Mouse (Mus musculus) CD4-positive helper T cell, adult 2 months (primary cell): ENCODE measurements around the gene Bcl2a1b.
"Not testable (repeated sequence)": the region's sequence is repeated elsewhere in the genome, so short reads cannot be mapped to it uniquely, and the experiment has no call there.

ENCODE experiments used
- DNase-seq: peaks from one replicate; pipeline ENCODE4 v3.0.0-alpha.2; 2012; ENCODE audit warnings: low read depth, missing footprints, low spot score

The Bcl2a1b gene

GRCm38 (mm10) chr9:89198969-89199416, at the start of gene Bcl2a1b, which contains the start of gene Gm29094:
TSS of gene Bcl2a1b (plus strand) at chr9:89199209.
TSS of gene Gm29094 (plus strand) at chr9:89199379.
- peak; percentile 82 for DNase-seq

GRCm38 (mm10) chr9:89172539-89172938, 26.5 kb upstream of the Bcl2a1b start:
- DNase-seq, result not testable (repeated sequence)

GRCm38 (mm10) chr9:89178833-89179232, 20.2 kb upstream of the Bcl2a1b start:
- peak; percentile 36 for DNase-seq

- DNase-seq, result not testable (repeated sequence)
Observed at GRCm38 (mm10) chr9:89179469-89179868, 19.5 kb upstream of the Bcl2a1b start.

- not testable (repeated sequence) for DNase-seq
Observed at GRCm38 (mm10) chr9:89187006-89187405, 12.0 kb upstream of the Bcl2a1b start.

GRCm38 (mm10) chr9:89195483-89195882, 3.5 kb upstream of the Bcl2a1b start:
- DNase-seq, result not testable (repeated sequence)

- not testable (repeated sequence) for DNase-seq
Observed at GRCm38 (mm10) chr9:89197509-89197908, 1.5 kb upstream of the Bcl2a1b start.

- peak; percentile 37 for DNase-seq
Observed at GRCm38 (mm10) chr9:89198349-89198748, 660 bp upstream of the Bcl2a1b start.

- DNase-seq, result peak; percentile 38
Observed at GRCm38 (mm10) chr9:89202256-89202655, 3.2 kb downstream of the Bcl2a1b start.

- DNase-seq, result peak; percentile 77
Observed at GRCm38 (mm10) chr9:89208939-89209338, 9.9 kb downstream of the Bcl2a1b start.

GRCm38 (mm10) chr9:89210353-89211064, 11.5 kb downstream of the Bcl2a1b start, which contains the start of gene Mthfs:
TSS of gene Mthfs (plus strand) at chr9:89210676.
- peak; percentile 35 for DNase-seq

- peak; percentile 19 for DNase-seq
Observed at GRCm38 (mm10) chr9:89211065-89211858, 12.3 kb downstream of the Bcl2a1b start.

- peak; percentile 25 for DNase-seq
Observed at GRCm38 (mm10) chr9:89212428-89212827, 13.4 kb downstream of the Bcl2a1b start.

- DNase-seq, result not testable (repeated sequence)
Observed at GRCm38 (mm10) chr9:89218174-89218573, 19.2 kb downstream of the Bcl2a1b start.

- not testable (repeated sequence) for DNase-seq
Observed at GRCm38 (mm10) chr9:89219668-89220067, 20.7 kb downstream of the Bcl2a1b start.

GRCm38 (mm10) chr9:89220704-89221287, 21.8 kb downstream of the Bcl2a1b start:
- peak; percentile 30 for DNase-seq

GRCm38 (mm10) chr9:89226071-89226470, 27.1 kb downstream of the Bcl2a1b start:
- DNase-seq, result no peak

GRCm38 (mm10) chr9:89228122-89228521, 29.1 kb downstream of the Bcl2a1b start:
- no peak for DNase-seq

- not testable (repeated sequence) for DNase-seq
Observed at GRCm38 (mm10) chr9:89230897-89231497, 32.0 kb downstream of the Bcl2a1b start.

GRCm38 (mm10) chr9:89237131-89237530, 38.1 kb downstream of the Bcl2a1b start:
- DNase-seq, result not testable (repeated sequence)

- DNase-seq, result not testable (repeated sequence)
Observed at GRCm38 (mm10) chr9:89238976-89239505, 40.0 kb downstream of the Bcl2a1b start.
